Mouse (Mus musculus): ENCODE data around the gene Dmd. TPM values are rescaled to one million over a fixed set of nuclear protein-coding genes. Genes with fewer than 3 reads are reported as not detected.

The Dmd gene
- total RNA-seq, 2 experiments from 2014 or later, result 87.2 to 109 TPM

DNA sequence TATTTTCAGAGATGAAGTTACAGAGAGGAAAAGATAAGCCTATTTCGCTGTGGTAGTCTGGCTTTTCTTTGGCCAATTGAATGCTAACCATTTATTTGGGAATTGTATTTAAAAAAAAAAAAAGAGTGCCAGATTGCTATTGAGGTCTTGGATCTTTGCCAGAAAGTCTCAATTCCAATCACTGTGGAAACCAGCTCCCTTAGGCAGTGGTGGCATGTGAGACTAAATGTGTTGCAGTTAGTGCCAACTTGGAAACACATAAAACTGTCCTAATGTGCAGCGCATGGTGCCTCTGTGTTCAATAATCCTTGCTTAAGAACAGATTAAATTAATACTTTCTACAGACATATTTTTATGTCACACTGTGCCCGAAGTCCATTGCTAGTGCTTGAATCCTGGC is 2250.7 kb downstream of the Dmd start:
- intact Hi-C loops (cut with DNase I), result no loop called here
- no peak for DNase-seq (ENCODE audit: low spot score)

- intact Hi-C loops (cut with DNase I), result no loop called here
- DNase-seq (ENCODE audit: low spot score), result no peak
Observed at GRCm38 (mm10) chrX:85207001-85207400, 2258.3 kb downstream of the Dmd start.

GRCm38 (mm10) chrX:85226883-85227282 is 2278.2 kb downstream of the Dmd start:
- no peak for DNase-seq (ENCODE audit: low spot score)
- intact Hi-C loops (cut with DNase I), result no loop called here

GRCm38 (mm10) chrX:85249379-85249778 is 2300.7 kb downstream of the Dmd start, which contains the start of gene Fthl17a:
Gene Fthl17a (plus strand): TSS chrX:85249679.
- intact Hi-C loops (cut with DNase I), result no loop called here
- no peak for DNase-seq (ENCODE audit: low spot score)
